Mouse (Mus musculus): ENCODE data around the gene Dbt.

Gene Dbt

GRCm38 (mm10) chr3:116512904-116513716 lies at the start of gene Dbt:
Gene Dbt, plus strand, starts transcription at chr3:116513070.
- peak; percentile 92 for DNase-seq

DNA sequence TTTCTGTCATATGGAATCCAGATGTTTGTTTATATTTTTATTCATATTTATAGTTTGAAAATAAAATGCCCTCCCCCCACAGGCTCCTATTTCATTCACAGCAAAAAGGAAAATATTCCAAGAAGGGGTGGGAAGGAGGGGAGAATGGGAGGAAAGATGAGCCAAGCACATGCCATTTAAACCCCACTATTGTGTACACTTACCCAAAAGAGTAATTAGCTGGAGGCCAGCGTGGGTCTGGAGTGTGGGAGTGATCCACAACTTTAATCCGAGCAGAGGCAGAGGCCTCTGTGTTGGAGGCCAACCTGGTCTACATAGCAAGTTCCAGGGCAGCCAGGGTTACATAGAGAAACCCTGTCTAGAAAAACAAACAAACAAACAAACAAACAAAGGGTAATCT lies 48.6 kb upstream of the Dbt start:
- DNase-seq: no peak

DNA sequence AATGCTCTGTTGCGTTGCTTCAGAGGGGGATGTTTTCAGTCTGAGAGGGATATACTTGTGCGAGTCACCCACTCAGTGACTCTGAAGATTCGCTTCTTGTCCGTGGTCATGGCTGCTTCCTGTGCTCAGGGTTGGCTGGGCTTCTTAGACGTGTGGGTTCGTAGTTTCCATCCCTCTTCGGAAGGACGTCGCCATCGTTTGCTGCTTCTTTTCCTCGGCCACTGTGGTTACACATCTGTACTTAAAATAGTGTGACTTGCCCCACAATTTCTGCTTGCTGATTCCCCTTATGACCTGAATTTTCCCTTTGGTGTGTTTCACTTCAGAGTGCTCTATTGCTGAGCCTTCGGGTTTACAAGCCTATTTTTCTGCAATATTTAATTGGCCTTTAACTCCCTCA lies 47.2 kb upstream of the Dbt start:
- DNase-seq: no peak

DNA sequence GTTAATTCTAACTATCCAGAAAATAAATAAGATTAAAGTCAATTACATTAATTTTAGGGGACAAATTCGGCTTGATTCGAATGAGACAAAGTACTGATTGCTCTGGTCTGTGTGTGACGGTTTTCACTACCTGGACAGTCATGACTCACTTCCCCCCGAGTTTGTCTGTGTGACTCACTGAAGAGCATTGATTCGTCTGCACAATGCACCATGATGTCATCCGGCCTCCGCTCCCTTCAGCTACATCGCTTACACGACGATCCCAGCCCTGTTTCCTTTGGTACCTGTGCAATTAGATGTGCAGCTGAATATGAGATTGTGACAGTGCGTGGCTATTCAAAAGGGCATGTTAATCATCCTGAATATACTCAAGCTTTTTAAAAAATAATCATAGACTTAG lies 38.3 kb upstream of the Dbt start:
- DNase-seq: no peak

DNA sequence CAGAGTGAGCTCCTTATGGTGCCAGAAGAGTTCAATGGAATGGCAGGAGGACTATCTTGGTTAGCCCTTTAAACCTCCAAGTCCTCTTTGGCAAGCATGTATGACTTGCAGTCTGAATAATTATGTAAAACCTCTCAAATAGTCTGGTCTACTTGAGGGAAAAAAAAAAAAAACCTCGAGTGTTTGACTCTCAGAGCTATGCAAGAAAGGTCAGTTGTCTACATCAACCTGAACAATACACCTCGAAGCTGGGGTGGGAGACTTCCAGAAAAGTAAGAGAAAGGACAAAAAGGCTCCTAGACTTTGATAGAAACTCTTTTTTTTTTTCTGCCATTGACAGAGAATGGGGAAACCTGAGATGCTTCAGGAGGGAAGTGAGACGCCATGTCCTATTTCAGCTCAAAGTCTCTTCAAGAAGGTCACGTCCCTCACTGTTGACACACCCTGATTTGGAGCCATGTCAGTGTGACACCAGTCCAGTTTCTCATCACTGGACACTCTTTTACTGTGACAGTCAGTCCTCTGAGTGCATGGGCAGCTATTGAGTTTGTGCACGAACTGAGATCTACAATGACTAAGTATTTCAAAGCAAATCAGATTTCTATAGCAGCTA lies 36.1 kb upstream of the Dbt start:
- DNase-seq: no peak

DNA sequence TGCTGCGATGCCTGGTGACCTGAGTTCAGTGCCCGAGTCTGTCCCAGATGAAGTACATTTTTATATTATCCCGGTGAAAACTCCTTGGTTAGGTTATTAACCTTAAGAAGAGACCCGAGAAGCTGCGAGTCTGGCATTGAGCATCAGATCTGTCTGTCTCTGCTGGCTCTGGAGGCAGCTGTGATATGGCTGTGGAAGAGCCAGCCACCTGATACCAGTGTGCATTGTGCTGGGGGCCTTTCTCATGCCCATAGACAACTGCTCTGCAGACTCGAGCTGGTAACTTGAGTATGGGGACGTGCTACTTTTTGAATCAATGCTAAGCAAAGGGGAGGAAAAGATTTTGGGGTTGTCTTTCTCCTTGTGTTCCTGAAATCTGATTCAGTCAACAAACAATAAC lies 35.5 kb upstream of the Dbt start:
- DNase-seq: no peak

GRCm38 (mm10) chr3:116480119-116480518 lies 32.8 kb upstream of the Dbt start:
- no peak for DNase-seq

- DNase-seq: no peak
These were observed 31.9 kb upstream of the Dbt start for GRCm38 (mm10) chr3:116480937-116481336.

- no peak for DNase-seq
These were observed 30.1 kb upstream of the Dbt start for GRCm38 (mm10) chr3:116482724-116483123.

DNA sequence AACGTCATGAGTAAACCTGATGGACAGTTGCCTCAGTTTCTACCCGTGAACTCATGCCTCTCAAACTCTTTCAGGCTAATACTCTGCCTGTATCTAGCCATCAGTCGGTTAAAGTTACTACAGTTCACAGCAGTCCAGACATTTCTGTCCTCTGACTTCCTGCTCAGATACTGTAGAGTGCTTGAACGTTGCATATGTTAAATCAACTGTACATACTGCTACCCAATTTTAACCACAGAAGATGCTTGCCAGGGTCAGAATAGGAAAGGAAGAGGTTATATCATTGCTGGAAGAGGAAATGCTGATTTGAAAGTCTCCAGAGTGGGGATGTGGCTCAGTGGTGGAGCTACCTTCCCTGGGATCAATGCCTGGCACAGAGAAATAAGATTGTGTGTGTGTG lies 29.6 kb upstream of the Dbt start:
- DNase-seq: no peak

- no peak for DNase-seq
These were observed 21.9 kb upstream of the Dbt start for GRCm38 (mm10) chr3:116490920-116491319.

GRCm38 (mm10) chr3:116491923-116492454 lies 20.9 kb upstream of the Dbt start:
- DNase-seq: no peak

GRCm38 (mm10) chr3:116493658-116494057 lies 19.2 kb upstream of the Dbt start:
- no peak for DNase-seq

- DNase-seq: peak; percentile 27
These were observed 17.2 kb upstream of the Dbt start for GRCm38 (mm10) chr3:116495671-116496070.

GRCm38 (mm10) chr3:116507772-116508351 lies 5.0 kb upstream of the Dbt start, which contains the start of gene Rtca:
Gene Rtca, minus strand, starts transcription at chr3:116508208.
- peak; percentile 96 for DNase-seq

DNA sequence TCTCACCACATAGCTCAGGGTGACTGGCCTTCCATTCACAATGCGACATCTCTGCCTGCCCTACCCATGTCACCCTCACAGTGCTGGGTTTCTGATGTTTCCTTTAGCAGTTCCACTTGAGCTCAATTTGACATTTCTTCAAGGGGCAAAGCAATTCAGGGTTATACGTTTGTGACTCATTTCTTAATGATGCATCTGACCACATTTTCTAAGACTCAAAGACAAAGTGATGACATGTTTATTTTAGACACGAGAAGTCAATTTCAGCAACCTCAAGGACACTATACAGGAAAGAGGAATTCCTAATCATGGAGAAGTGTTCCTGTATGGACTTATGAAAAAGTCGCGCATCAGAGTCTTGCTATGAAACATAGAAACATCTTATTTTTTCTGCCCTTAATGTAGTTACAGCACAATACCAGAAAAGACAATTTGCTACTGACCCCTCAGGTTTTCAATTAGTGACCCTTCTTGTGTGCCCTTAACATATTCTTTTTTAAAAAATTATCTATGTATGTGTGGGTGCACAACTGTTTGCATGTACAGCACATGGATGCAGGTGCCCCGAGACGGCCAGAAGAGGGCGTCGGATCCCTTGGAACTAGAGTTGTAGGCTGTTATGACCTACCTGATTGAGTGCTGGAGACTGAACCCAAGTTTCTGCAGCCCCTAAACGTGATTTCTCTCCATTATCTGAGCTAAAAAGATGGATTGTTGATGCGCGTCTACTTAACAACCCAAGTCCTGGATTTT lies 543 bp upstream of the Dbt start:
- DNase-seq: peak; percentile 71

DNA sequence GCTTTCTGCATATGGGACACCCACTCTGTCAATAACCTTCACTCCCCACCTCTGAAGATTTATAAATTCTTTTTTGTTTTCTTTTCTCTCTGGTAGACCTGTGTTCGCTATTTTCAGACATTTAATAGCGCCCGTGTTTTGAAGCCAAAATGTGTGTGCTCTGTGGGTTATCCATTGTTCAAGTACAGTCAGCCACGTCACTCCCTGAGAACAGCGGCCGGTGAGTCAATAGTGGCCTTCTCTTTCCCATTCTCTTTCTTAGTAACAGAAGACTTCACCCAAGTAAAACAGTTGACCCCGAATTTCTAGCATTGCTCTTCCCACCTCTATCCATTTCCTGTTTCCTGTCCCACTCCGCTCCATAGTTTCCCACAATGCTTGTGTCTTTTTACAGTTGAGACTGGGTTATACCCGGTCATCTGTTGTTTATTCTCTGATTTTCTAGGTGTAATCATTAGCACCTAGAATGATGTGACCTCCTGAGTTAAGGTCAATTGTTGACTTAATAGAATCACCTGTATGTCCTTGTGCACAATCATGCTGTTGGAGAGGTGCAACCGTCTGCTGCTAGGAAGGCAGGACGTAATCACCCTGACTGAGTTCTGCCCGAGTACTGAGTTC lies 7.4 kb downstream of the Dbt start:
- DNase-seq: no peak

DNA sequence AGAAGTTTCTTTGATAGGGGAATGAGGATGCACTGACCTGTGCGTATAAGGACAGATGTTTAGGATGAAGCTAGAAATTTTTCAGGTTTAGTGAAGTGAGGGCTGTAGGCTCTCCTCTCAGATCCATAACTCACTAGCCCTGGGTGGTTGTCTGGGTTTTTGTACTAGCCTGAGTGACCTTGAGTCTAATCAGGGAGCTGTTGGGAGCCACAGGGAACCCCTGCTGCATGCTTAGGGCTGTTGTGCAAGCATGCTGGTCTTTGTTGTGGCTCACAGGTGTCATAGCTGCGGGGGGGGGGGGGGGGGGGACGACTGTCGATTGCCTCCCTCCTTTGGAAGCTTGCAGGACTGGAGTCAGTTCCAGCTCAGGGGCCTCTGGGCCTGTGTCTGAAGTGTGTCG lies 16.9 kb downstream of the Dbt start:
- no peak for DNase-seq

GRCm38 (mm10) chr3:116530826-116531225 lies 18.0 kb downstream of the Dbt start:
- no peak for DNase-seq

GRCm38 (mm10) chr3:116536428-116537199 lies 23.7 kb downstream of the Dbt start:
- no peak for DNase-seq

- no peak for DNase-seq
These were observed 24.3 kb downstream of the Dbt start for GRCm38 (mm10) chr3:116537200-116537573.

GRCm38 (mm10) chr3:116542070-116542469 lies 29.2 kb downstream of the Dbt start:
- no peak for DNase-seq

All from kidney, adult 11 months (tissue).